Mouse (Mus musculus) thymus, adult 2 months (tissue): ENCODE measurements at regions not wholly inside any gene's neighbourhood (a gene's known extent, or its start where the extent isn't known, plus 50 kb on each side); places are given as distances from the start of the nearest gene placed in this dataset.

Experiments used
- CTCF ChIP-seq: fragments of 200-500 bp; IDR thresholded peaks from 2 replicates; pipeline ENCODE4 v1.5.1; 2012; ENCODE audit warnings: mild to moderate bottlenecking, control low read depth, low read length, moderate library complexity, borderline replicate concordance; ENCODE audit not compliant: control insufficient read depth, poor library complexity, insufficient read depth; ENCODE audit errors: extremely low read depth
- POLR2A ChIP-seq: fragments of 200-500 bp; IDR thresholded peaks from 2 replicates; pipeline ENCODE4 v1.6.1; 2012; ENCODE audit warnings: mild to moderate bottlenecking, low read length, control low read depth, moderate library complexity; ENCODE audit not compliant: control insufficient read depth, poor library complexity, insufficient read depth; ENCODE audit errors: extremely low read depth

GRCm38 (mm10) chr8:36014862-36015261 lies 249.3 kb downstream of the Gm19410 start:
- TF ChIP-seq CTCF, result no peak
- no peak for TF ChIP-seq POLR2A
